ENCODE assay signal across 12 mouse cellular contexts in genomic region chr8:73312714-73313607, GRCm38 (mm10). TPM values are rescaled to one million over a fixed set of nuclear protein-coding genes. Genes with fewer than 3 reads are reported as not detected.
DNase-seq lines count a peak whose midpoint lies in the region; ATAC-seq and TF ChIP-seq lines count a peak whose summit lies in the region.
"Had no signal": no experiment of that assay in that cellular context is flagged by ENCODE, and none has a peak within 500 bp of the region (broad histone marks: within the 10 kb centered on the region; RNA-seq: fewer than 3 reads in every experiment).

No protein-coding gene starts in this region.

- peak overlapping the region; percentile 2; the same call in 1 of the 2 replicates for H3K27ac ChIP-seq in layer of hippocampus, adult 2 months
- H3K27ac ChIP-seq in heart, embryonic 11.5 days (ENCODE audit: low read depth, low read length), result peak overlapping the region; percentile 76
- no peak overlapping the region for H3K27ac ChIP-seq in stomach, postnatal 0 days (replicated peaks)
- H3K27ac ChIP-seq in hindbrain, embryonic 13.5 days, result no peak overlapping the region
- H3K27ac ChIP-seq: embryonic facial prominence, embryonic 12.5 days; forebrain, embryonic 15.5 days had no signal

- no peak overlapping the region for H3K4me3 ChIP-seq in layer of hippocampus, adult 2 months
- no peak overlapping the region for H3K4me3 ChIP-seq in heart, embryonic 11.5 days (ENCODE audit: low read depth, low read length)
- no peak overlapping the region for H3K4me3 ChIP-seq in stomach, postnatal 0 days (ENCODE audit: low read depth, low read length)
- no peak overlapping the region for H3K4me3 ChIP-seq in hindbrain, embryonic 13.5 days
- H3K4me3 ChIP-seq: embryonic facial prominence, embryonic 12.5 days; forebrain, embryonic 15.5 days had no signal

- WGBS in heart, embryonic 11.5 days (ENCODE audit: insufficient replicate concordance), result 52% methylated on average over 8 of the region's 8 CpGs
- WGBS in stomach, postnatal 0 days, result 59% methylated on average over 8 of the region's 8 CpGs
- 78% methylated on average over 8 of the region's 8 CpGs for WGBS in hindbrain, embryonic 13.5 days

- H3K36me3 ChIP-seq in heart, embryonic 11.5 days (ENCODE audit: control insufficient read depth, insufficient read depth, low read length), result no peaks in the 10 kb centered on the region
- H3K36me3 ChIP-seq in stomach, postnatal 0 days (ENCODE audit: control insufficient read depth, insufficient read depth, low read length), result no peaks in the 10 kb centered on the region
- no peaks in the 10 kb centered on the region for H3K36me3 ChIP-seq in hindbrain, embryonic 13.5 days
- H3K36me3 ChIP-seq: embryonic facial prominence, embryonic 12.5 days; forebrain, embryonic 15.5 days had no signal

- TF ChIP-seq CTCF in layer of hippocampus, adult 2 months (conservative IDR thresholded peaks at IDR 0.05), result no peak
- TF ChIP-seq CTCF in stomach, postnatal 0 days (IDR thresholded peaks at IDR 0.05; ENCODE audit: low read depth), result no peak

- H3K4me1 ChIP-seq in heart, embryonic 11.5 days (ENCODE audit: control insufficient read depth, insufficient read depth, low read length), result peaks cover 11% of the 10 kb centered on the region
- peaks cover 4% of the 10 kb centered on the region; the same call in 1 of the 2 replicates for H3K4me1 ChIP-seq in stomach, postnatal 0 days (replicated peaks; ENCODE audit: control insufficient read depth, insufficient read depth)
- H3K4me1 ChIP-seq in hindbrain, embryonic 13.5 days (replicated peaks), result peaks cover 9% of the 10 kb centered on the region; the same call in 1 of the 2 replicates
- H3K4me1 ChIP-seq: embryonic facial prominence, embryonic 12.5 days; forebrain, embryonic 15.5 days had no signal

- H3K4me2 ChIP-seq in heart, embryonic 11.5 days, result peak overlapping the region; percentile 25; the same call in 1 of the 2 replicates
- no peak overlapping the region for H3K4me2 ChIP-seq in stomach, postnatal 0 days (replicated peaks; ENCODE audit: low read depth)
- no peak overlapping the region for H3K4me2 ChIP-seq in hindbrain, embryonic 13.5 days
- H3K4me2 ChIP-seq: embryonic facial prominence, embryonic 12.5 days; forebrain, embryonic 15.5 days had no signal

- TF ChIP-seq EP300 in stomach, postnatal 0 days (optimal IDR thresholded peaks at IDR 0.05), result no peak

- H3K27me3 ChIP-seq in heart, embryonic 11.5 days (ENCODE audit: control insufficient read depth, insufficient read depth, low read length), result no peaks in the 10 kb centered on the region
- no peaks in the 10 kb centered on the region for H3K27me3 ChIP-seq in stomach, postnatal 0 days (ENCODE audit: control insufficient read depth, insufficient read depth, low read length)
- no peaks in the 10 kb centered on the region for H3K27me3 ChIP-seq in hindbrain, embryonic 13.5 days
- H3K27me3 ChIP-seq: CH12.LX; embryonic facial prominence, embryonic 12.5 days; forebrain, embryonic 15.5 days had no signal

- ATAC-seq in heart, embryonic 11.5 days (replicated peaks; ENCODE audit: insufficient number of reproducible peaks, low FRiP score, low TSS enrichment), result 0 out of 2 replicates have a peak, but pooled peaks have one; percentile 39
- peak; percentile 83 for ATAC-seq in stomach, postnatal 0 days (ENCODE audit: low FRiP score, low TSS enrichment)
- no peak for ATAC-seq in hindbrain, embryonic 13.5 days (ENCODE audit: low FRiP score)
- ATAC-seq: forebrain, embryonic 15.5 days had no signal

- no peaks in the 10 kb centered on the region for H3K9me3 ChIP-seq in heart, embryonic 11.5 days (replicated peaks; ENCODE audit: control insufficient read depth, low read length)
- no peaks in the 10 kb centered on the region for H3K9me3 ChIP-seq in stomach, postnatal 0 days (ENCODE audit: control insufficient read depth, low read length)
- no peaks in the 10 kb centered on the region for H3K9me3 ChIP-seq in hindbrain, embryonic 13.5 days
- H3K9me3 ChIP-seq: embryonic facial prominence, embryonic 12.5 days; forebrain, embryonic 15.5 days had no signal

- no peak overlapping the region for H3K9ac ChIP-seq in heart, embryonic 11.5 days (ENCODE audit: low read depth, low read length)
- H3K9ac ChIP-seq in stomach, postnatal 0 days (ENCODE audit: low read length), result no peak overlapping the region
- H3K9ac ChIP-seq in hindbrain, embryonic 13.5 days, result no peak overlapping the region
- H3K9ac ChIP-seq: embryonic facial prominence, embryonic 12.5 days; forebrain, embryonic 15.5 days had no signal

- no peak for DNase-seq in layer of hippocampus, adult 2 months (ENCODE audit: low spot score in 2 of 2)
- no peak for DNase-seq in layer of hippocampus, postnatal 14 days (ENCODE audit: low spot score in 2 of 2)
- DNase-seq in kidney, adult 8-10 months, result peak; percentile 69 to 79
- no peak for DNase-seq in stomach, postnatal 0 days (ENCODE audit: low spot score)
- no peak for DNase-seq in right cerebral cortex, adult 2 months (ENCODE audit: low spot score in 2 of 2)
- DNase-seq: cerebellum, adult 11 months; midbrain, embryonic 14.5 days had no signal

RNA-seq across cellular contexts. Expression of gene Large1, which starts 40.4 kb away (rescaled TPM):
- 100 to 1,000 TPM; 148 to 155 TPM for total RNA-seq in layer of hippocampus, adult 2 months (2021)
- total RNA-seq in layer of hippocampus, postnatal 14 days (2021), result 100 to 1,000 TPM; 146 to 155 TPM
- 7.2 and 8.7 TPM in 2 replicates for polyA plus RNA-seq in heart, embryonic 11.5 days (2014; fragmentation: Nextera tagmentation; extraction: Ambion mirVana)
- polyA plus RNA-seq in stomach, postnatal 0 days (2015; fragmentation: Nextera tagmentation; extraction: Ambion mirVana), result 2.9 and 3.1 TPM in 2 replicates
- 12.7 and 13.2 TPM in 2 replicates for polyA plus RNA-seq in hindbrain, embryonic 13.5 days (2015; fragmentation: Nextera tagmentation; extraction: Ambion mirVana)
- total RNA-seq: CH12.LX had no signal

Comparison
In these comparisons a context has a peak if more than half of its experiments do, and no peak if none do; other contexts are left out.
1. DNase-seq: peak in kidney, adult 8-10 months (2 of 2); none in layer of hippocampus, adult 2 months (0 of 2), layer of hippocampus, postnatal 14 days (0 of 2), stomach, postnatal 0 days (single experiment) and right cerebral cortex, adult 2 months (0 of 2).
2. H3K27ac ChIP-seq: peak in layer of hippocampus, adult 2 months (single experiment) and heart, embryonic 11.5 days (single experiment); none in stomach, postnatal 0 days (single experiment) and hindbrain, embryonic 13.5 days (single experiment).